Mouse (Mus musculus) spleen, adult 18-20 months (tissue): ENCODE measurements at regions not wholly inside any gene's neighbourhood (a gene's known extent, or its start where the extent isn't known, plus 50 kb on each side); places are given as distances from the start of the nearest gene placed in this dataset.

Experiments used
- DNase-seq, 2 experiments: peaks; one replicate each; pipeline ENCODE4 v3.0.0; 2022; ENCODE audit warnings: mixed read lengths in 2 of 2

GRCm38 (mm10) chr2:116942321-116942791, 63.9 kb downstream of the Tmco5 start:
- DNase-seq: no peak

DNA sequence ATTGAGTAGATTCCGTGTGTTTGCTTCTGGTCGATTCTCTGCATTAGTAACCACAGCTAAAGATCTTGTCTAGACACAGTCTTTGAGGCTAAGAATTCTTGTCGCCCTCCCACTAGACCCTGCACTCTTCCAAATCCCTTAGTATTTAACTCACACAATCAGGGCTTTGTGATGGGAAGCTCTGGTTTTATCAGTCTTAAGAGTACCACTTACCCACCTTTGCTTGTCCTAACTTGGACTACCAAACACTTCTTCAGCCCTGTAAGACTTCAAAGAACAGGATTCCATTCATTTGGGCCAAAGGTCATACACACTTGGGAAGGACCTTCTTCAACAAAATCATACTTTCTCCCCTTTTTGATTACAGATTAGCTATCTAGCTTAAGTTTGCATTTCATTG, 70.0 kb downstream of the Tmco5 start:
- DNase-seq: no peak

DNA sequence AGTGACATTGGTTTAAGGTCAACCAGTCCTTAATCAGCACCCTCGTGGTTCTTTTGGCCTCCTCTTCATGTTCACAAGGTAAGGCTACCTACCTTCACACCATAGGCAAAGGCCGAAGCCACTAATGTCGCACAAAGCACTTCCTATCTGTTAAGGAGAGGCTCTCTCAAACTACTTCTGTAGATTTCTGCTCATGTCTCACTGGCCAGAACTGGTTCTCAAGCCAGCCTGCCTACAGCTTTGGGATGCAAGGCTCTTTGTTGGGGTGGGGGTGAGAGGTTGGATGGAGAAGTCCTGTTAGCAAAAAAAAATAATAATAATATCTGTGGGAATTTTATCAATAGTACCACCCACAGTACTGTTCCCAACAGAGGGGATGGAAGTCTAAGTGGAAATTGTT, 71.2 kb downstream of the Tmco5 start:
- DNase-seq: no peak

- DNase-seq: no peak
These were observed 71.7 kb downstream of the Tmco5 start for GRCm38 (mm10) chr2:116950154-116950553.

GRCm38 (mm10) chr2:116951481-116951880, 73.0 kb downstream of the Tmco5 start:
- DNase-seq: no peak

DNA sequence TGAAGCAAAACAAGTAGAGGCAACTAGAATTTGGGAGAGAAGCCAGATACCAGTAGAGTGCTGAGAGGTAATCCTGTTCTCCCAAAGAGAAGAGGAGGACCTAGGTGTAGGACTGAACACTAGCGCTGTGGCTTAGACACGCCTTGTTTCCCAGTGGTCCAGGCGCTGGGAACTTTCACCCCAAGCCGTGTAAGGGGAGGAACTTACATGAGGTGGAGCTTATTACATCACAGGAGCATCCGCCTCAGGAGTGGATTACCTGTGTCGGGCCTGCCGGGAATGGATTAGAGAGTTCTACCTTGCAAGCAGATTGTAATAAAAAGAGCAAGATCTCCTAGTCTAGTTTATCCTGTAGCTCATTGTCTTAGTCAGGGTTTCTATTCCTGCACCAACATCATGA, 75.8 kb downstream of the Tmco5 start:
- DNase-seq: no peak

DNA sequence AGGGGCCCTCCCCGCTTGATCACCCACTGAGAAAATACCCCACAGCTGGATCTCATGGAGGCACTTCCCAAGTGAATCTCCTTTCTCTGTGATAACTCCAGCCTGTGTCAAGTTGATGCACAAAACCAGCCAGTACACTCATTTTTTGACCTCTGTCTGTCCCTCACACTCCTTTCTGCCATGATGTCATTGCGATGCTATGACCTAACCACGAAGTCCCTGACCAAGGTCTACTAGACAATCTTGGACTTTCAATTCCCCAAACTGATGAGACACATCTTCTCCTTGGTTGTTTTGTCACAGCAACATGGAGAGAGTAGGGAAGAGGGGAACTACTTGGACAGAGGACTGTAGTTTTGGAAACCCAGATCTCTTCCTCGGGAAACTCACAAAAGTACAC, 76.4 kb downstream of the Tmco5 start:
- no peak for DNase-seq

DNA sequence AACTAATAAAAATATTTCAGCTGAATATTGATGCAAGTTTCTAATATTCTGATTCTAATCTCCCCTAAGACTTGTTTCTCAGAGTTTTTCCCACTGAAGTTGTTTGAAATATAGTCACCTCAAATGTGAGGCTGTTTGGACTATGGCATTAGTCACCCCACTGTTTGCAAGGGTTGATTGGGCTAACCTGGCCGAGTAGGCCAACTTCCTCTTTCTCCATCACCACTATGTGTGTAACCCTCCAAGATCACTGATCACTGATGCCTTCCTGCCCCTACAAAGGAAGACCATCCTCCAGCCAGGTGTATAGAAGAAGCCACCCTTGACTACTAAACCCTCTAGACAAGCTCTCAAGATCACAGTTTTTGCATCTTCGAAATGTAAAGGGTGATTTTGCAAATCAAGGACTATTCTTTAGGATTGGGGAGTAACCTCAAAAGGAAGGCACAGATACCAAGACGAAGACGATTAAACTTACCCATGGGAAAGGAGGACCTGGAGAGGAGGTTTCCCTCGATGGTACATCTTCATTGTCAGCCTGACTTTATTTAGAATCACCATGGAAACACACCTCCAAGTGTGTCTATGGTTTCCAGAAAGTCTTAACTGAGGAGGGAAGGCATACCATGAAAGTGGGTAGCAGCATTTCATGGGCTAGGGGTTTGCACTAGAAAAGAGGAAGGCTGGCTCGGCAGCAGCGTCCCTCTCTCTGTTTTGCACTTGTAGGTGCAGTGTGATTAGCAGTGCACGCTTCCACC, 84.8 kb downstream of the Tmco5 start:
- DNase-seq: no peak

- no peak for DNase-seq
These were observed 87.8 kb downstream of the Tmco5 start for GRCm38 (mm10) chr2:116966266-116966665.

DNA sequence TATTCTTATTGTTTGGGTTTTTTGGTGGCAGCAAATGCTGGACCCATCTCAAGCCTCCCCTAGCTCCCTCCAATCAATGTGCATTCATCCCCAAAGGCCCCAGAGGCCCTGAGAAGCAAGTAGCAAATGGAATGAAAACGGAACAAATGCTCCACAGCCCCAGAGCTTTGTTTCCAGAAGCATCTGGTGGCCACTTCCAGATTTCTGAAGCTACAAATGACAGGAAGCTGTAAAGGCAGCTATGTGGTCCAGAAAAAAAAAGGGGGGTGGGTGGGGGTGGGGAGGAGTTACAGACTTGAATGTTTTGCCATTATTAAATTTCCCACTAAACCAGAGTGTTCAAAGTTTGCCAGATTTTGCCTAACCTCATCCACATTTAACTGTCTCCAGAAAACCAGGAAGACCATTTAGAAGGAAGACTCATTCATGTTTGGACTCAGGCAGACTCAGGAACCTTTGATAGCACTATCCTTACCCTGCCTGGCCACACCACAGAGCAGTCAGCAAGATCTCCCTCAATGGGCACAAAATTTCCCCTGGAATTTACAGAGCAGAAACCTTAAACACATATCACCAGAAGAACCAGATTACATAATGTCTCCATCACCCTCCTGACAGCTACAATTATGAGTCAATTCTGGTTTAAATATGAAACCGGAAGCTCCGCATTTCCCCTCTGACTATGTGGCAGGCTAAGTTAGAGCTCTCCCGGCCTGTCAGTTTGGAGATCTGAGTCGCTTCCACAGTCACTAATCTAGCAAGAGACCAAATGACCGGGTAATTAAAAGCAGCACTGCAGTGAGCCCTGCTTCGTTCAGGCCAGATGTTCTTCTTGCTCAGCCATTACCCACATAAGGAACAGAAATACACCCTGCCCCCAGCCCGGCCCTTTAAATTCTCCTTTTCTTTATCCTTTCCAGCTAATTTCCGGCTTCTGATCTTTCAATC, 93.4 kb downstream of the Tmco5 start:
- DNase-seq: peak in 1 of 2 experiments; percentile 13

GRCm38 (mm10) chr2:116972614-116972985, 94.1 kb downstream of the Tmco5 start:
- no peak for DNase-seq

DNA sequence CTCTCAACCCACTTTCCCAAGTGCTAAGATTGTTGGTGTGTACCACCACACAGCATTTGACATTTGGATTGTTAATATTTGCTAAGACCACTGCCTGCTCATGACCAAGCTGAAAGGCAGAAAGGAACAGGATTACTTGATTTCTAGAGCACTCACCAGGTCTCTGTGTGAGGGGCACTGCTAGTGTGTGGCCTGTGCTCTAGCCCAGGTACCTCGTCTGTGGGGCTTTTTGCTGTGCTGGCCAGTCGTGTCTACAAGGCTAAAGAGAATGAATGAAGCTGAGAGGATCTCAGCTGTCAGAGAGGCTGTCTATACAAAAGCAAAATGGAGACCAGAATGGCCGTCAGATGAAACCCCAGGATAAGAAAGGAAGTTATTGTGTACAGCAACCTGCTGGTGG, 95.0 kb downstream of the Tmco5 start:
- DNase-seq: no peak

GRCm38 (mm10) chr2:116974152-116974551, 95.7 kb downstream of the Tmco5 start:
- no peak for DNase-seq

DNA sequence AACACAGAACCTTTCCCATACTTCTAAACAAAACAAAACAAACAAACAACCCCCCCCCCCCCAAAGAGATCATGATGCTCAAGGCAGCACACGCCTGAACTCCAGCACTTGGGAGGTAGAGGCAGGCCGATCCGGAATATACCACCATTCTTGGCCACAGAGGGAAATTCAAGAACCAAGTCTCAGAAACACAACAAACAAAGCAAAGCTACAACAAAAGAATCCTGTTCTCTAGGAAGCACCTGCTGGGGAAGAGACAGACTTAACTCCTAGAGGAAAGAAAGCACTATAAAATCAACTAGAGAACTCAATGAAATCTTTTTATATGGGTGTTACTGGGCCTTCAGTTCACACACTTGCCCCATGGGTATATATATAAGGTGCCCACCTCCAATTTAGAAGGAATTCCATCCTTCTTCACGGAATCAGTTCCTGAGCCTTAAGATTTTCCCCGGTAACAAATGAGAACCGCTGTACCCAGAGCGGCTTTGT, 96.1 kb downstream of the Tmco5 start:
- no peak for DNase-seq

GRCm38 (mm10) chr2:116975091-116975600, 96.7 kb downstream of the Tmco5 start:
- peak in 1 of 2 experiments; percentile 30 for DNase-seq

GRCm38 (mm10) chr2:116975601-116976431, 97.3 kb downstream of the Tmco5 start:
- peak; percentile 23 to 52 for DNase-seq

GRCm38 (mm10) chr2:116976432-116976750, 97.9 kb downstream of the Tmco5 start:
- DNase-seq: no peak

GRCm38 (mm10) chr2:116976951-116977503, 98.5 kb downstream of the Tmco5 start:
- no peak for DNase-seq

DNA sequence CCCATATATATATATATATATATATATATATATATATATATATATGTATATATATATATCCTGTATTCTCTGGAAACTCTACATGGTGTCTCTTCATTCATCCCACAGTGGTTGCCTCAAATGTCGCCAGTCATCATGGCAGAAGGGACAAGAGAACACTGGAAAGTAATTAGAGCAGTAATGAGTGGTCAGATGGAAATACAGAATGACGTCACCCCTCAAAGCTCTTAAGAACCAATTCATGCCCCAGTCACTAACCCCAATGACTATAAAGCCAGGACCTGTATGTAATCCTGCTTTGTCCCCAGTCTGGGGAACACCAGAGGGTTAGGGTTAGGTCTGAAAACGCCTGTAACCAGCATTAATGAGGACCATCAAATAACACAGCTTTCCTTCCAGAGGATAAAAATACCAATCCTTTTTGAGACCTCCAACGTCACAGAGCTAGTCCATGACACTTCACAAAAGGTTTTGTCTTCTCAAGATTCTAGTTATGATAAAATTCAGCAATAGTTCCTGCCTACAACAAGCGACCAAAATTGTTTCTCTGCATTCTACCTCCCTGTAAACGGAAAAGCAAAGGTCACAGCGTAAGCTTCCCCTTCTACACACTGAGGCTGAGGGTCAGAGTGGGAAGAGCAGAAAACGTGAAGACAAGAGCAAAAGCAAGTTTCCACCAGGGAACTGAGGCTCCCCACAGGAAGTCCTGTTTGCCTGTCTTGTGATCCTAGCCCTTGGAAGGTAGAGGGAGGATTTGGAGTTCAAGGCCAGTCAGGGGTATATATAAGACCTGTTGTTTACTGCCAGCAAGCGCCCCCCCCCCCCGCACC, 99.5 kb downstream of the Tmco5 start:
- no peak for DNase-seq

DNA sequence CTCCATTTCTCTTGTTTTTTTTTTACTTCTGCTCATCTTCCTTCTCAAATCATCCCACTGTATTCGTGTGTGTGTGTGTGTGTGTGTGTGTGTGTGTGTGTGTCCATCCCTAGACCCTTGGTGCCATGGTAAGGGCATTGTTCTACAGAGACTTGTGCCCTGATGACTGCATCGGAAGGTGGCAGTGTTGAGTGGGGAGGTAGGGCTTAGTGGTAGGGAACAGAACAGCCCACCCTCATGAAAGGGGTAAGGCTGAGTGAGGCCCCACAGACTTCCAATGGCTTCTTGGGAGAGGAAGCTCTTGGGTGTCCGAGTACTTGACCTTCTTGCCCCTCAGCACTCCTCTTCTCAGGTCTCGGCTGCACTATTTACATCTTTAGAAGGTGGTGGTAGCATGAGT, 100.3 kb downstream of the Tmco5 start:
- no peak for DNase-seq
